In the genomic region with DNA sequence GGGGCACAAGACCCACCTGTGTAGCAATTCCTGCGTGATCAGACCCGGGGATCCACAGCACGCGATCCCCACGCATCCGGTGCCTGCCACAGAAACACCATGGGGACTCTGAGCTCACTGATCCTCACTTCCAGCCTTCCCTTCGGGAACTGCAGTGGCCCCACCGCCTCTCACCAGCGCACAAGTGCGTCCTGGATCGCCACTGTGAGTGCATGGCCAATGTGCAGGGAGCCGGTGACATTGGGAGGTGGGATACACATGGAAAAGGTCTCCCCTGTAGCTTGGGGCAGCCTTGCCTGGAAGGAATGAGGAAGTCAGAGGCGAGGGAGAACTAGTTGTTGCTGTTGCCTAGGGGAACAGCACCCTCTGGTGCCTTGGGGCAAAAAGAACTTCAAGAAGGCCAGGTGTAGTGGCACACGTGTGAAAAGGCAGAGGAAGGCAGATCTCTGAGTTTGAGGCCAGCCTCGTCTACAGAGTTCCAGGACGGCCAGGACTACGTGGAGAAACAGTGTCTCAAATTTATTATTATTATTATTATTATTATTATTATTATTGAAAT, we compare ENCODE assay signal across 8 mouse cellular contexts. TPM values are rescaled to one million over a fixed set of nuclear protein-coding genes. Genes with fewer than 3 reads are reported as not detected.
DNase-seq lines count a peak whose midpoint lies in the region; ATAC-seq and TF ChIP-seq lines count a peak whose summit lies in the region.

No protein-coding gene starts in this region.

- no peak for ATAC-seq in hindbrain, postnatal 0 days
- no peak for ATAC-seq in liver, embryonic 12.5 days
- no peak for ATAC-seq in stomach, embryonic 14.5 days (ENCODE audit: insufficient number of reproducible peaks, insufficient read depth, low FRiP score, low read depth)

- 81% methylated on average over 17 of the region's 17 CpGs for WGBS in hindbrain, postnatal 0 days
- WGBS in liver, embryonic 12.5 days (ENCODE audit: insufficient replicate concordance): 71% methylated on average over 17 of the region's 17 CpGs
- WGBS in stomach, embryonic 14.5 days: 77% methylated on average over 17 of the region's 17 CpGs

- no peak overlapping the region for H3K9ac ChIP-seq in hindbrain, postnatal 0 days (replicated peaks; ENCODE audit: low read length)
- H3K9ac ChIP-seq in liver, embryonic 12.5 days: no peak overlapping the region
- H3K9ac ChIP-seq in stomach, embryonic 14.5 days (replicated peaks; ENCODE audit: low read depth, low read length): no peak overlapping the region

- H3K4me3 ChIP-seq in hindbrain, postnatal 0 days (ENCODE audit: low read length): no peak overlapping the region
- H3K4me3 ChIP-seq in liver, embryonic 12.5 days: no peak overlapping the region; the same call in 1 of the 2 replicates
- no peak overlapping the region for H3K4me3 ChIP-seq in stomach, embryonic 14.5 days (ENCODE audit: low read depth, low read length)

- no peaks in the 10 kb centered on the region for H3K9me3 ChIP-seq in hindbrain, postnatal 0 days (ENCODE audit: low read length)
- H3K9me3 ChIP-seq in liver, embryonic 12.5 days (replicated peaks): no peaks in the 10 kb centered on the region
- H3K9me3 ChIP-seq in stomach, embryonic 14.5 days (ENCODE audit: control insufficient read depth, low read depth, low read length): no peaks in the 10 kb centered on the region

- H3K4me2 ChIP-seq in hindbrain, postnatal 0 days (ENCODE audit: low read depth, low read length): peak overlapping the region; percentile 99; the same call in 1 of the 2 replicates
- peak overlapping the region; percentile 93 for H3K4me2 ChIP-seq in liver, embryonic 12.5 days
- 0 out of 2 replicates have a peak overlapping the region, but pooled peaks have one; percentile 5 for H3K4me2 ChIP-seq in stomach, embryonic 14.5 days (replicated peaks; ENCODE audit: low read depth, low read length)

- TF ChIP-seq CTCF in hindbrain, postnatal 0 days (IDR thresholded peaks at IDR 0.05; ENCODE audit: low read depth): peak; percentile 55

- peaks cover 16% of the 10 kb centered on the region for H3K36me3 ChIP-seq in hindbrain, postnatal 0 days (ENCODE audit: insufficient read depth, low read length)
- peaks cover 63% of the 10 kb centered on the region for H3K36me3 ChIP-seq in liver, embryonic 12.5 days
- peaks cover 34% of the 10 kb centered on the region for H3K36me3 ChIP-seq in stomach, embryonic 14.5 days (ENCODE audit: control insufficient read depth, insufficient read depth, low read length)

- H3K27me3 ChIP-seq in hindbrain, postnatal 0 days (ENCODE audit: insufficient read depth, low read length): no peaks in the 10 kb centered on the region
- H3K27me3 ChIP-seq in liver, embryonic 12.5 days (replicated peaks): no peaks in the 10 kb centered on the region
- no peaks in the 10 kb centered on the region for H3K27me3 ChIP-seq in stomach, embryonic 14.5 days (ENCODE audit: control insufficient read depth, insufficient read depth, low read length)

- H3K27ac ChIP-seq in hindbrain, postnatal 0 days: no peak overlapping the region; the same call in 1 of the 2 replicates
- no peak overlapping the region for H3K27ac ChIP-seq in liver, embryonic 12.5 days
- H3K27ac ChIP-seq in stomach, embryonic 14.5 days (ENCODE audit: low read length): no peak overlapping the region

- no peaks in the 10 kb centered on the region for H3K4me1 ChIP-seq in hindbrain, postnatal 0 days (ENCODE audit: insufficient read depth, low read length)
- peaks cover 21% of the 10 kb centered on the region for H3K4me1 ChIP-seq in liver, embryonic 12.5 days
- H3K4me1 ChIP-seq in stomach, embryonic 14.5 days (ENCODE audit: control insufficient read depth, insufficient read depth, low read length): peaks cover 6% of the 10 kb centered on the region; the same call in 1 of the 2 replicates

- DNase-seq in embryo, embryonic 11 days: peak; percentile 18
- no peak for DNase-seq in embryo, embryonic 9.5 days (ENCODE audit: extremely low spot score)
- DNase-seq in urinary bladder, postnatal 14 days (ENCODE audit: low spot score): peak; percentile 52
- DNase-seq in urinary bladder, adult 18-20 months (ENCODE audit: low spot score in 2 of 2): no peak
- DNase-seq in hindbrain, postnatal 0 days (ENCODE audit: low spot score): no peak
- DNase-seq in layer of hippocampus, postnatal 14 days (ENCODE audit: low spot score in 2 of 2): no peak

RNA-seq across cellular contexts. Expression of a gene that starts 1.4 kb away (rescaled TPM):
- 37.3 and 46.8 TPM in 2 replicates for total RNA-seq in hindbrain, postnatal 0 days (2014; rRNA removed)
- polyA plus RNA-seq in hindbrain, postnatal 0 days (2015; fragmentation: Nextera tagmentation; extraction: Ambion mirVana): 12.6 and 14.8 TPM in 2 replicates
- polyA plus RNA-seq in liver, embryonic 12.5 days (2016; fragmentation: Nextera tagmentation; extraction: Ambion mirVana): 10.7 and 11.8 TPM in 2 replicates
- polyA plus RNA-seq in stomach, embryonic 14.5 days (2014; fragmentation: Nextera tagmentation; extraction: Ambion mirVana): 14.0 and 18.7 TPM in 2 replicates
- 10 to 100 TPM; 34.3 to 34.8 TPM for total RNA-seq in layer of hippocampus, postnatal 14 days (2021)

RNA-seq across cellular contexts. Expression of a gene that starts 7.5 kb away (rescaled TPM):
- total RNA-seq in hindbrain, postnatal 0 days (2014; rRNA removed): 26.1 and 27.2 TPM in 2 replicates
- polyA plus RNA-seq in hindbrain, postnatal 0 days (2015; fragmentation: Nextera tagmentation; extraction: Ambion mirVana): 18.6 and 21.3 TPM in 2 replicates
- polyA plus RNA-seq in liver, embryonic 12.5 days (2016; fragmentation: Nextera tagmentation; extraction: Ambion mirVana): 38.3 and 44.0 TPM in 2 replicates
- 40.1 and 42.7 TPM in 2 replicates for polyA plus RNA-seq in stomach, embryonic 14.5 days (2014; fragmentation: Nextera tagmentation; extraction: Ambion mirVana)
- total RNA-seq in layer of hippocampus, postnatal 14 days (2021): 10 to 100 TPM; 23.9 to 25.8 TPM

RNA-seq across cellular contexts. Expression of a gene that starts 22.5 kb away (rescaled TPM):
- total RNA-seq in hindbrain, postnatal 0 days (2014; rRNA removed): 0.61 TPM in 1 of 2 replicates, not detected in the other
- 0.10 TPM in 1 of 2 replicates, not detected in the other for polyA plus RNA-seq in hindbrain, postnatal 0 days (2015; fragmentation: Nextera tagmentation; extraction: Ambion mirVana)
- polyA plus RNA-seq in liver, embryonic 12.5 days (2016; fragmentation: Nextera tagmentation; extraction: Ambion mirVana): 0.05 TPM in 1 of 2 replicates, not detected in the other
- 13.2 and 13.4 TPM in 2 replicates for polyA plus RNA-seq in stomach, embryonic 14.5 days (2014; fragmentation: Nextera tagmentation; extraction: Ambion mirVana)
- not detected for total RNA-seq in layer of hippocampus, postnatal 14 days (2021)

RNA-seq across cellular contexts. Expression of a gene that starts 38.4 kb away (rescaled TPM):
- 108 and 139 TPM in 2 replicates for total RNA-seq in hindbrain, postnatal 0 days (2014; rRNA removed)
- polyA plus RNA-seq in hindbrain, postnatal 0 days (2015; fragmentation: Nextera tagmentation; extraction: Ambion mirVana): 63.3 and 66.3 TPM in 2 replicates
- 5.7 and 6.1 TPM in 2 replicates for polyA plus RNA-seq in liver, embryonic 12.5 days (2016; fragmentation: Nextera tagmentation; extraction: Ambion mirVana)
- 50.4 and 50.6 TPM in 2 replicates for polyA plus RNA-seq in stomach, embryonic 14.5 days (2014; fragmentation: Nextera tagmentation; extraction: Ambion mirVana)
- total RNA-seq in layer of hippocampus, postnatal 14 days (2021): 10 to 100 TPM; 73.6 to 81.0 TPM

RNA-seq across cellular contexts. Expression of a gene that starts 39.6 kb away (rescaled TPM):
- not detected in 2 replicates for total RNA-seq in hindbrain, postnatal 0 days (2014; rRNA removed)
- not detected in 2 replicates for polyA plus RNA-seq in hindbrain, postnatal 0 days (2015; fragmentation: Nextera tagmentation; extraction: Ambion mirVana)
- not detected in 2 replicates for polyA plus RNA-seq in liver, embryonic 12.5 days (2016; fragmentation: Nextera tagmentation; extraction: Ambion mirVana)
- not detected in 2 replicates for polyA plus RNA-seq in stomach, embryonic 14.5 days (2014; fragmentation: Nextera tagmentation; extraction: Ambion mirVana)
- not detected for total RNA-seq in layer of hippocampus, postnatal 14 days (2021)

Comparison
In these comparisons a context has a peak if more than half of its experiments do, and no peak if none do; other contexts are left out.
1. DNase-seq: peak in embryo, embryonic 11 days (single experiment) and urinary bladder, postnatal 14 days (single experiment); none in embryo, embryonic 9.5 days (single experiment), urinary bladder, adult 18-20 months (0 of 2), hindbrain, postnatal 0 days (single experiment) and layer of hippocampus, postnatal 14 days (0 of 2).
2. H3K4me2 ChIP-seq: peak in every context shown above with its lines; median percentile 99 in hindbrain, postnatal 0 days; 93 in liver, embryonic 12.5 days; 5 in stomach, embryonic 14.5 days.
3. RNA of a gene that starts 22.5 kb away (polyA plus RNA-seq): 13.2 to 13.4 TPM in stomach, embryonic 14.5 days; 0.10 TPM in hindbrain, postnatal 0 days and 0.05 TPM in liver, embryonic 12.5 days; every median in the first group is over 10 times any median in the second.